Mouse (Mus musculus) spleen, adult 2 months (tissue): ENCODE data around the gene Zfp644.

Experiments
- CTCF ChIP-seq: fragments of 200-500 bp; IDR thresholded peaks from 2 replicates; pipeline ENCODE4 v1.5.1; 2011; ENCODE audit warnings: mild to moderate bottlenecking, inconsistent platforms; ENCODE audit not compliant: insufficient read depth, insufficient read length, insufficient replicate concordance; ENCODE audit errors: extremely low read depth
- POLR2A ChIP-seq: fragments of 200-500 bp; IDR thresholded peaks from 2 replicates; pipeline ENCODE4 v1.6.1; 2011; ENCODE audit warnings: low read depth, low read length, inconsistent platforms

- no peak for TF ChIP-seq CTCF
- TF ChIP-seq POLR2A, result no peak
Measured at GRCm38 (mm10) chr5:106722771-106723170, 25.7 kb upstream of the Zfp644 start.
